Mouse (Mus musculus): ENCODE data around the gene Vmn1r191.
"Not testable (repeated sequence)": the region's sequence is repeated elsewhere in the genome, so short reads cannot be mapped to it uniquely, and the experiment has no call there.

The Vmn1r191 gene

GRCm38 (mm10) chr13:22183869-22184268, at the start of gene Vmn1r191:
Gene Vmn1r191 (minus strand): TSS chr13:22183969.
- no peak for DNase-seq (ENCODE audit: low read depth, low spot score)

- DNase-seq (ENCODE audit: low read depth, low spot score), result not testable (repeated sequence)
These were observed 39.3 kb upstream of the Vmn1r191 start, which contains the start of gene Vmn1r193 for GRCm38 (mm10) chr13:22223060-22223459. Gene Vmn1r193 (minus strand): TSS chr13:22223160.

GRCm38 (mm10) chr13:22192756-22193155, 9.0 kb upstream of the Vmn1r191 start:
- peak; percentile 75 for DNase-seq (ENCODE audit: low read depth, low spot score)

- DNase-seq (ENCODE audit: low read depth, low spot score), result no peak
These were observed 7.3 kb upstream of the Vmn1r191 start, which contains the start of gene Vmn1r192 for GRCm38 (mm10) chr13:22191041-22191440. Gene Vmn1r192 (minus strand): TSS chr13:22191141.

GRCm38 (mm10) chr13:22190385-22190784, 6.6 kb upstream of the Vmn1r191 start:
- no peak for DNase-seq (ENCODE audit: low read depth, low spot score)

- DNase-seq (ENCODE audit: low read depth, low spot score), result no peak
These were observed 5.5 kb upstream of the Vmn1r191 start for GRCm38 (mm10) chr13:22189313-22189712.

- DNase-seq (ENCODE audit: low read depth, low spot score), result peak; percentile 15
These were observed 15.4 kb downstream of the Vmn1r191 start for GRCm38 (mm10) chr13:22168416-22168815.

GRCm38 (mm10) chr13:22136495-22137293, 47.1 kb downstream of the Vmn1r191 start:
- DNase-seq (ENCODE audit: low read depth, low spot score), result not testable (repeated sequence)
